Mouse (Mus musculus): ENCODE measurements around the gene Arhgef3.
A peak's percentile ranks its signal among the peaks of the same experiment; 100 is the strongest.
"Not testable (repeated sequence)": the region's sequence is repeated elsewhere in the genome, so short reads cannot be mapped to it uniquely, and the experiment has no call there.

Arhgef3 gene

DNA sequence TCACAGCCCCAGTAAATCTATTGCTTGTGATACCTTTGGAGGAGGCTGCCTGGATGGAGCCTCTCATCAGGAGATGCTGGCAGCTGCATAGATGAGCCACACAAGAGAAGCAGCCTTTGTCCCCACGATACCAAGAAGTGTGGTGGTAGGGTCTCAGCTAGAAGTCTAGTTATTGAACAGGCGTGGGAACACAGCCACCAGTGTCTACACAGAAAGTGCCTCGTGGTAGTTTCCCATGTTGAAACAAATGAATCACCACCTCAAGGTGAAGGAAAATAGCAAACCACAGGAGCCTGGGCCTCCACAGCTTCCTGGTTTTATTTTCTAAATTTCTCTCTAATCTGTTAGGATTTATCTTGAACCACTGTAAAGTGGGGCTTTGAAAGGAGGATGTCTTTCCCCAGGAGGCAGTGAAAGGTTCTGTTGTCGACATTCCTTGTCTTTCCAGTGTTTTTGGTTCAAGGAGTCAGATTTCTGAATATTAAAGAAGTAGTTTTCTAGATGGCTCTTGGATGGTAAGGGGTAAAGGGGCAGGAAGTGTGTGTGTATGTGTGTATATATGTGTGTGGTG, 119.7 kb downstream of the Arhgef3 start:
- no peak for DNase-seq

DNA sequence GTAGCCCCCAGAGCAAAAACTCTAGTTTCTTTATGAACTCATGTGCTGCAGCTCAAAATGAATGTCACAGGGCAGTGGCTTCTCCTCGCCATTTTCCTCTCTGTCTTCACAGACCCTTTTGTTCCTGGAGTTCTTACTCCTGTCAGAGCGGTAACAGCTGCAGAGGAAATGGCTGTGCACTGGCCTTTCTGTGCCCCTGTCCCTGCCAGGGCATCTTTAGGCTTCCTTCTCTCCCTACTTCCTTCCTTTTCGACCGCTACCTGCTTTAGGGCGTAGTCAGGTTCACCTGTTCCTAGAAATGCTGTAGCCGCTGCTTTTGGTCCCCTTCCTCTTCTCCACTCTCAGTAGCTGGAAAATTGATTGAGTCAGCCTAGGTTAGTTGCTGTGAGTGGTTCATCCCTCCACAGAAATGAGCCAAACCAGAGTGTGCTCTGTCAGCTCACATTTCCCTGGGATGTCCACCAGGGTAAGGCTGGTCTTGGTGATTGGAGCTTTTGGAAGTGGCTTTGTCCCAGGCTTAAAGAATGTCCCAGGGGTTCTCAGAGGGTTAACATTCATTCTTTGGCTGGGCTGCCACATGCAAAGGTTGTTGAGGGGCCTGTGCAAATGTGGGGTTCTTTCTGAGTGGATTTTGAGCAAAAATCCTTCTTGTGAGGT, 121.3 kb downstream of the Arhgef3 start:
- DNase-seq = no peak

DNA sequence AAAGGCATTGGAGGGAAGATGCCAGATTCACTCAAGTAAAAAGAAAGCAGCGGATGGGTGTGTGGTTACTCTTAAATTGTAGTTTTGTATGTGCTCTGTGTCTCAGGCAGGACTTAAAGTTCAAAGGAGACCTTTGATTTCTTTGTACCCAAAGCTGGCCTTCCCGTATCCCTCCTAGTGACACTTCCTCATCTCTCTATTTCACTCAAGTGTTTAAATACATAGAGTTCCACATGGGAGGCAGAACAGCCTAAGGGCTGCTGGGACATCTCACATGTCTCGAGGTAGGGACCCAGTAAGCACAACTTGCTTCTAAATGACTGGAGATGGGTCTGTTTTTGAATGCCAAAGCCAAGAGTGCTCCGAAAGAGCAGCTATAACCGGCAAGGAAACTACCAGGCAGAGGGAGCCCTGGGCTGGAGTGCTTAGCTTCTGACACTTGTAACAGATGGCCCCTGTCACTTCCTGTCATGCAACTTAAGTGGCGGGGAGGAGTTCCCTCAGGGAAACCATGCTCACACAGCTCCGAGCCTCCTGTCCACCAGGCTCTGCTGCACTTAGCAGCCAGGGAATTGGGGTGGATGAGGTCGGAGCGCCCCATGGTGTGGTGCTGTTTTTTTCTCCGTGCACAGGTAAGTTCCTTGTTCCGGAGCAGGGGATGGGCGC, 123.0 kb downstream of the Arhgef3 start:
- peak; percentile 36 to 58 for DNase-seq

DNA sequence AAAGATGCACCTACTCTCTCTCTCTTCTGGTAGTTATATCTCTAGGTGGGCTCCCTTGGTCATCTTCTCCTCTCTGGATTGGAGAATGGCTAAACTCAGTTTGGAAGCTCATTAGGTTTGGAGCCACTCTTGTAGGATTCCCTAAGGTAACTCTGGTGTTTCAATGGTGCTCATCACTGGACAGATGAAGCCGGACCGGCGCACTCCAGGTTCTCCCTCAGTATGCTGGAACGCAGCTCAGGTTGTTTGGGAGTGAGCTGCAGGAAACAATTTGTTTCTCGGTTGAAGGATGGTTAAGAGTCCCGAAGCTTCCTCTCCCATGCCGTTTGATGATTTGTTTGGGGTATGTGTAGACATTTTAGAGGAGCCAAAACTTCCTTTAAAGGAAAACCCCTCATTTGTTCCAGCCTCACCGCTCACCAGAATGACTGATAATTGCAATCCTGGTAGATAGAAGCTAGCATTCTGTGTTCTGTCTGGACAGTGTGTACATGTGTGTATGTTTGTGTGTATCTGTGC, 124.0 kb downstream of the Arhgef3 start:
- no peak for DNase-seq

DNA sequence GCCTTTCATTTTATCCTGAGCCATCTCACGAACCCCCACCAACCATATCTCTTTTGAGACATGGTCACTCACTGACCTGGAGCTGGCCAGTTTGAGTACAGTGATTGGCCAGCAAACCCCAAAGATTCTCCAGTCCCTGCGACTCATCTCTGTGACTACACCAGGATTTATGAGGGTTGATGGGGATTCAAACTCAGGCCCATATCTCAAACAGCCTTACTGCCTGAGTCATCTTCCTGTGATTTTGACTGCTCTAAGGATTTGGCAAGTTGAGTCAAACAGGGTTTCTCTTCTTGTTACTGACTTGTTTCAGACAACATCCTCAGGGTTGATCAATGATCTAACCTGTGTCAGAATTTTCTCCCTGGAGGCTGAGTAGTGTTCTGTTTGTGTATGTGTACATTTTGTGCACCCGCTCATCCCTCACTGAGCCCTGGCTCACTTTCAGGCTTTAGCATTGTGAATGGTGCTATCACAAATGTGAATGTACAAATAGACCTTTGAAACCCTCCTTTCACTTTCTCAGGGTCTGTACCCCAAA, 124.9 kb downstream of the Arhgef3 start:
- DNase-seq = no peak

DNA sequence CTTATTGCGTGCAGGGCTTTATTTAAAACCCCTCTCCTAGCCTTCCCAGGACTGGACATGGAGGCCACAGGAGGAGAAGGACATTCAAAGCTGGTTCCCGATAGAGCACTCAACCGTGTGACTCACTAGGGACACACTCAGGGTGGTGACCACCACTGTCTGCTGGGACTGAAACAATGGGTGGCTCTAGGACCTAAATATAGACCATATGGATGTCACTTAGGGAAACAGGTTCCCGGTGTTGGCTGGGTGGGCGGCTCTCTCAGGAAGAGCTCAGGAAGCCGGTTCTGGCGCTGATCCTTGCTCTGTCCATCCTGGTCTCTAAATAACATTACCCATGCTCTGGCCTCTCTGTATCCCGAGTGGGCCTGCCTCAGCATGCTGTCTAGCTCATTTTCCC, 127.6 kb downstream of the Arhgef3 start:
- DNase-seq = no peak

DNA sequence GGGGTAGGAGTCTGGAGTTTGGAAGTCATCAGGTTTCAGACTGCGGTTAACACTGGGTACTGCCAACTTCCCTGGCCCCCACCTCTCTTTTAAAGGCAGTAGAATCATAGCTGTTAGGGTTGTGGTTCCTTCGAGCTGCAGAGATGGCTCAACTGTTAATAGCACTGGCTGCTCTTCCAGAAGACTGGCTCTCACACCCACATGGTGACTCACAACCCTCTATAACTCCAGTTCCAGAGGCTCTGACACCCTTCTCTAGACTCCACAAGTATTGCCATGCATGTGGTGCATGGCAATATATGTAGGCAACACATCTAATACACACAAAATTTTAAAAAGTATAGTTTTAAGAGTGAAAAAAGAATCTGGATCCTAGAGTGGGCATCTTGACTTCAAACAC, 128.1 kb downstream of the Arhgef3 start:
- DNase-seq = no peak

DNA sequence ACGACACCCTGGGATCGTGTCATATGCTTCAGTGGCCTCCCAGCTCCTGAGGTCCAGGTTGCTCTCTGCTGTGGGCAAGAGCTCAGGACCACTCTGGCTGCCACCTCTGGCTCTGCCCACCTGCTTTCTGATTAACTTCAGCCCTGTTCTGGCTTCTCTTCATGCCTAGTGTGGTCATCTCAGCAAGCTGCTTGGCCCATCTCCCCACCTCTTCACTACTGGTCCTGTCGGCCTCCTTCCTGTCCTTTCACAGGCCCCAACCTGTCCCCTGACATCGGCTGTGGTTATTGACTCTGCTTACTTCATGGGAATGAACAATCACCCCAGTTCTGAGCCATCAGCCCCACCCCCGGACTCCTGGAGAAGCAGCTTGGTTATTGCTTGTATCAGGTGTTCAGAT, 128.9 kb downstream of the Arhgef3 start:
- DNase-seq = no peak

DNA sequence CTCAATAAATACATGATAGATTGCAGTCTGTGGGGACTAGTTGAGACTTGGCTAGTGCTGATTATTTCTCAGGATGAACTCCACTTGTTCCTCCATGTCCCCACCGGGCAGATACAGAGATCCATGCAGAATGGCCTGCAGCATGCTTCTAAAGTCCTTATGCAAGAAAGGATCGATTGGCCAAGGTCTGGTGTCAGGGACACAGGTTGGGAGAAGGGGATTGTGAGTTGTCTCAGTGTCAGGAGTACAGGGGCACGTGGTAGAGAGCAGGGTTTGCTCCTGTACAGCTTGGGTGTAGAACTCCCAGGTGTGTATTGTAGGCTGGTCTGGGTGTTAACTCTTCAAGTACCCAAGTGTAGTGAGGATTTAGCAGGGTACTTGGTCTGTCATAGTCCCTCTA, 130.2 kb downstream of the Arhgef3 start:
- DNase-seq = no peak

DNA sequence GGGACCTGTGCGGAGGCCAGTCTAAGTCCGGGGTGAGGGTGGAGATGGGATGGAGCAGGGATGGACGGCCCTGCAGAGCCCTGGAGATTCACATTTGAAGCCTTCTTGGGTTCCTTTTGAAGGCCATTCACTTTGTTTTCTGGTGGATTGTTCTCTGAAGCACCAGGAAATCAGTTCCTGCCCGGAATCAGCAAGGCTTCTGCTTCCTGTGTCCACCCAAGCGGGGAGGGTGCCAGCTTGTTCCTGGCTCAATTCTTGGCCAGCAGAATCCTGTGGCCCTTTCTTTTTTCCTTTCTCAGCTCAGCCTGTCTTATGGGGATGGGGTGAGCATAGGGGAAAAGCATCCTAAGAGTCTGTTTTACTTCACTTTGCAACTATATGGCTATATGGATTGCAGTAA, 131.7 kb downstream of the Arhgef3 start:
- DNase-seq = no peak

DNA sequence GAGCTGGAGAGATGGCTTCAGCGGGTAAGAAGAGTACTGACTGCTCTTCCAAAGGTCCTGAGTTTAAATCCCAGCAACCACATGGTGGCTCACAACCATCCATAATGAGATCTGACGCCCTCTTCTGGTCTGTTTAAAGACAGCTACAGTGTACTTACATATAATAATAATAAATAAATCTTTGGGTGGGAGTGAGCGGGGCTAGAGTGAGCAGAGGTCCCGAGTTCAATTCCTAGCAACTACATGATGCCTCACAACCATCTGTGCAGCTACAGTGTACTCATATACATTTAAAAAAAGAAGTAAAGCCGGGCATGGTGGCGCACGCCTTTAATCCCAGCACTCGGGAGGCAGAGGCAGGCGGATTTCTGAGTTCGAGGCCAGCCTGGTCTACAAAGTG, 132.2 kb downstream of the Arhgef3 start:
- not testable (repeated sequence) for DNase-seq

DNA sequence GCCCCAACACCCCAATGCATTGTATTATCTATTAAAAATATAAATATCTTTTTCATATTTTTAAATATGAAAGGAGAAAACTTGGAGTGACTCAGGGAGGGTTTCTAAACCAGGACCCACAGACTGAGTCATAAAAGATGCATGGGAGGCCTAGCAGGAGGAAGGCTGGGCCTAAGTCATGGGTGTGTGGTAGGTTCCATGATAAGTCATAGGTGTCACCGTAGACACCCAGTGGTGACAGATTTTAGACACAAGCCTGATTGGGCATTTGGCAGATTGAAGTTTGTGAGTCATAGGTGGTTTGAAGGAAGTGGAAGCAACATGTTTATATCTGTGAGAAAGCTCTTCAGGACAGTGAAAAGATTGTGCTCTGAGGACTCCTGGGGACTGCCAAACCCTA, 134.4 kb downstream of the Arhgef3 start:
- DNase-seq = no peak

DNA sequence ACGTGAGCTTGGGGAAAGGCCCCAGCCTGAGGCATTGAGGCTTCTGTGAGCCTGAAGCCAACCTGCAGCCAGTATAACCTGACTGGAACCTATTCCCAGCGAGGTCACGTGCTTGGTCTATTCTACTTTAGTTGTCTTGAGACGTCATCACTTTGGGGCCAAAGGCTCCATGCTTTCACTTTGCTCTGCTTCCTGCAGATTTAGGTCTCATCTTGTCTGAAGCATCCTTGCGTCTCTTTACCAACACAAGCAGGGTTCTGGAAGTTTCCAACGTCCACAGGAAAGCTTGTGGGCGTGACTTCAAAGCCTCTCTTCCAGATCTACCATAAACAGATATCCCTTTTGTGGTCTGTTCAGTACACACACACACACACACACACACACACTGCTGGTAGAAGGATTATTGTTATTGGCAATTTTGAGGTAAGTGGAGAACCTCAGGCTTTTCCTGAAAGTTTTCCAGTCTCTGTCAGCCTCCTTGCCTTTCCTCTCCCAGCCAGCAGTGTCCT, 135.6 kb downstream of the Arhgef3 start:
- no peak for DNase-seq

DNA sequence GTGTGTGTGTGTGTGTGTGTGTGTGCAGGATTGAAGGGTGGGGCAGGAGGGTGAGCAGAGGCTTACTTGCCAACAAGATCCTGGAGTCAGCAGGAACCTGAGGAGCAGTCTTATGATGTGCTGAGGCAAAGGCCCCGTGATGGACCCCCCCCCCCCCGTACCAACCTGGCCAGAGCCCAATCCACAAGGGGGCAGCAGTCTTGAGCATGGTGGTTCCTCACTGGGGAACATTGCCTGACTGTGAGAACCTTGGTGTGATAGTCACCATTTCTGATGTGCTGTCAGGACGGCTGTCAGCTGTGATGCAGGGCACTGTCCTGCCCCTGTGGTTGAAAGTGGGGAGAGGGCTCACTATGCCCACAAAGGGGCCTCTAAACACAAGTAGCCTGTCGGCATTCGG, 138.7 kb downstream of the Arhgef3 start:
- no peak for DNase-seq

DNA sequence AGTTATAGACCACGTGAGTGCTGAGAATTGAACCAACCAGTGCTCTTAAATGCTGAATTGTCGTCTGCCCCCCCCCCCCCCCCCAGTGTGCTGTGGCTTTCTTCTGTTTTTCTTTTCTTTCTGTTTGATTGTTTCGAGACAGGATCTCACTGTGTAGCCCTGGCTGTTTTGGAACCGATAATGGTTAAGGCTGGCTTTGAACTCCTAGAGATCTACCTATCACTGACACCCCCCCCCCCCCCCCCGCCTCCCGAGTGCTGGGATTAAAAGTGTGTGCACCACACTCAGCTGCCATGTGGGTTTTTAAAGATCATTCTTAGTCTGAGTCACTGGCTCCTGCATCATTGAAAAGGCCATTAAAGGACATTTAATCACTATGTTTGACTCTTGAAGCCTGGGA, 147.7 kb downstream of the Arhgef3 start:
- no peak for DNase-seq

DNA sequence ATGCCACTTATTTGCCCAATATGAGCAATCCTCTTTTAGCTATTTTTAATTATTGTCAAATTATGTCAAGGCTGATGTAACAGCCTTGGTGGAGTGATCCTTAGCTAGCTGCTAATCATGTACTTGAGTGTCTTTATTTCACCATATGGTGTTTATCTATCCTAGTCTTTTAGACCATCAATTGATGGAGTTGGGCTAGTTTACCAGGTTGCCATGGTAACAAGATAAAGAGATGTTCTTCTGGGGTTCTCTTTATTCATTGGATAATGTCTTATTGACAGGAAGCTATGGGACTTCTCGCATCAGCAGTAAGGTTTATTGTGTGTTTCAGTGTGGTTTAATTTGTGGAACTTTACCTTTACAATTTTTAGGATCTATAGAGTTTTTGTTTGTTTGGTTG, 151.9 kb downstream of the Arhgef3 start:
- no peak for DNase-seq

DNA sequence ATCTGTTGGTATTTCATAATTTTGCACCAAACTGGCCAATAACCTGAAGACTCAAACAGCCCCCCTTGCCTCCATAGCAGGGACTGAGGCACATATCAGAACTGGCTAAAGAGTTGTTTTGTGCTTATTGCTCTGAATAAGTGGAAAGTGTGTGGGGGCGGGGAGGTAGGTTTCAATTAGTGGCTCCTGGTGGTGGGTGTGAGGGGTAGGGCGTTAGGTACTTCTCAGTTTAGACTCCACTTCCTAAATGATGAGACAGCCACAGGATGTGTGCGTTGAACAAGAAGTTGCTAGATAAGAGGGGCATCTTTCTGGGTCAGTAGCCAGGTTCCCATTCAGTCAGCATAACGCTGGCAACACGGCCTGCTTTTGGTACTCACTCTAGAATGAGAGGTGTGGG, 153.4 kb downstream of the Arhgef3 start:
- peak in 1 of 2 experiments; percentile 5 for DNase-seq

DNA sequence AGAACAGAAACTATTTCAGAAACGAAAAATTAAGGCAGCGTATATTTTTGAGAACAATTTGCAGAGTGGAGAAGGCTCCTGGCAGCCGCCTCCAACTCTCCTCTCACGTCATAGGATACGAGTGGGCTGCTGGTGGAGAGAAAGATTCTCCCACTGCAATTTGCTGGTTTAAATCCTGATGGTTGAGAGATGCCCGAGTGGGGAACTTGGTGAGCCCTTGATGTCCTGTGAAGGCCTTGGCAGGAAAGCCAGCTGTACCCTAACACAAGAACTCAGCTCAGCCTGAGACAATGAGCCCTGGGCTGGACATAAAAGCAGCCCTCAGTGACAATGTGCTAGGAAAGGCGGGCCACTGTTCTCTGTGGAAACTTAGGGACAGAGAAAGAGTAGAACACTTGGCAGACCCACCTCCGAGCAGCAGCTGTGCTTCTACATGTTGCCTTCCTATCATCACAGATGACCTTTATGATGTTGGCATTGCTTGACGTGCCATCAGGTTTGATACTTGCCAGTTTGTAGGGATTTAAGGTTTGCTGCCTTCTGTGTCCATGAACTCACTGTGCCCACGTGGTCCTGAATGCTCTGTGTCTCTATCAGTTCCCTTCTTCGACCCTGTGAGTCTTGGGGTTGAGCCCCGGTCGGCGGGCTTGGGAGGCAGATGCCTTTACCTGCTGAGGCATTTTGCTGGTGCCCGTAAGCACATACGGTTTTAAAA, 154.4 kb downstream of the Arhgef3 start:
- no peak for DNase-seq

DNA sequence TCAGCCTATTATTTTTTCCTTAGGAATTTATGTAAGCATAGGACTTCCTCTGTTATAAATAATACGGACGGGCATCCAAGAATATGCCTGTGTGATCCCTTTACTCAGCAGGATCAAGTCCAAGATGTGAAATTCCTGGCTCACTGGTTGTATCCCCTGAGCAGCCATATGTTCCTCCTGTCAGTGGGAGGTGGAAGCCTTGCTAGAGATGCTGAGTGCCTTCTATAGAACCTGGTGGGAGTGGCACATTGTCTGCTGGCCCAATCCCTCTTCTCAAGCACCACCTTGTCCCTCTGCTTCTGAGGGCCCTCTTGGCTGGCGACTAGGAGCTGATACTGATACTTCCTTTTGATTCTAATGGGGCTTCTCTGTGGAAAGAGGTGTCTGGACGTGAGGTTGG, 155.1 kb downstream of the Arhgef3 start:
- DNase-seq = no peak

DNA sequence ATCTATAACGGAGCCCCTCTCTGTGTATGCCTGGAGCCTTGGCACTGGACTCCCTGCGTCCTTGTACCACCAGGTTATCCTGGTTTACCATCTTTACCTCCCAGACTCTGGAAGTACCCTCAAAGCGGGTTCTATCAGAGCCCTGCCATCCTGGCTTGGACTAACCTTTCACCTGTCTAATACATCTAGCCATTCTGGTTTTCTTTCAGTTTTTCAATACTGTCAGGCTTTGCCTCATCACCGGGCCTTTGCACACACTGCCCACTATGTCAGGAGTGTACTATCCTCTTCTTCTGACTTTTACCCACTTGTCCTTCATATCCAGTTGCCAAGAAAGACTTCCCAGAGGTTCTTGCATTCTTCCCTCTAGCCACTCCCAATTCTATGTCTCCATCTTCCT, 155.8 kb downstream of the Arhgef3 start:
- no peak for DNase-seq

DNA sequence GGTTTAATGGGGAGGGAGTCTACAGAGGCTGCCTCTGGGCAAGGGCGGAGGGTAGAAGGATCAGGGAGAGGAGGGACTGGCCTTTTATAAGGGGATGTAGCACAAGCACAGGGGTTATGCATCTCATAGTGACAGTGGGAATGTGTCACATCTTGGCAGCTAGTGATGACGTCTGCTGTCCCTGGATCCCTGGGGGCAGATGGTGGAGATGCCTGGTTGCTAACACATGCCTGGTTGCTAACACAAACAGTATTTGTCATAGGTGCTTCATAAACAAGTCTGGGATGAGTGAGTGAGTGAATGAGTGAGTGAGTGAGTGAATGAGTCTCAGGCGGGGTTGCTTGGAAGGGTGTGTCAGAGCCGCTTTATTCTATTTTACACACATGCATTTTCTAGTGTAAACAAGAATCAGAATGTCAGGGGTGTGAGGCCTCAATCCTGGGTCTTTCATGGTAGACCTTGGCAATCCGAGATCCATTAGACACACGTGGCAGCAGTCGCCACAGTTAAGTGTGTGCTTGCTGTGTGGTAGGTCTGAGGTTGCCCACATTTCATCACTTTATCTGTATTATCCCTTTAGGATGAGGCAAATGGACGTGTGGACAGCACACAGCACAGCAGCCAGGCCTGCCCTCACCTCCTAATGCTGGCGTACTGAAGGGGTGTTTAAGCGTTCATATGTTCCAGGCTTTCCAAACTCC, 156.8 kb downstream of the Arhgef3 start:
- DNase-seq = no peak

DNA sequence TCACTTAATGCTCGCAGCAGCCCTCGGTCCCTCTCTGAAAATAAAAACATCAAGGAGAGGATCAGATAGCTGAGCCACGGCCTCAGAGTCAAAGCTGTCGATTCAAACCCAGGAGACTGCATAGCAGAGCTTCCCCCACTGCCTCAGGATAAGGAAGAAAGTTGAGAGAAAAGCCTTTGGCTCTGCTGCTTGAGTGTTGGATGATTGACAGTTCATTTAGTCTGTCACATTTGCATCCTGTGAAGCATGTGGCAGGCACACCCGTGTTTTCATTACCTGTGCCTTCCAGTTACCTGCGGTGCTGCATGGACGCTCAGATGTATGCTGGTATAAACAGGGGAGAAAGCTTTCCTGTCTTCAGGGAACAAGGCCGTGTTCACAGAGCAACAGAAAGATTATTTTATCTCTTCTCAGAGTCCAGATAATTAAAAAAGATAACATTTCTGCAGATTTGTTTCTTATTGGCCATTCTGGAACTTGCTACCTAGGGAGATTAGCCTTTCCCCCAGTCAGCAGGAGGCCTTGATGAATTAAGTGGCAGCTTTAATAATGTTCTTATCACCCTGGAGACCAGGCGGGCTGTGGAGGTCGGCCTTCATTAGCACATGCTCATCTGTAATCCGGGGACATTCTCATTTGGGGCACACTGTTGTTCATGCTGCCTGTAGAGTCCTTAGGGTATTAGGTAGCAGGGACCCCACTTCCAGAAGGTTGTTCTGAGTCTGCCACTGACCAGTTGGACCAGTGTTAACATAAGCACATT, 157.6 kb downstream of the Arhgef3 start:
- no peak for DNase-seq

Measured in spleen, adult 18-20 months (tissue).